Mouse (Mus musculus): ENCODE results near the gene Mrpl14. TPM values are rescaled to one million over a fixed set of nuclear protein-coding genes. Genes with fewer than 3 reads are reported as not detected.

The Mrpl14 gene
- 55.4 and 60.1 TPM in 2 replicates for polyA plus RNA-seq (2012; rRNA removed)

DNA sequence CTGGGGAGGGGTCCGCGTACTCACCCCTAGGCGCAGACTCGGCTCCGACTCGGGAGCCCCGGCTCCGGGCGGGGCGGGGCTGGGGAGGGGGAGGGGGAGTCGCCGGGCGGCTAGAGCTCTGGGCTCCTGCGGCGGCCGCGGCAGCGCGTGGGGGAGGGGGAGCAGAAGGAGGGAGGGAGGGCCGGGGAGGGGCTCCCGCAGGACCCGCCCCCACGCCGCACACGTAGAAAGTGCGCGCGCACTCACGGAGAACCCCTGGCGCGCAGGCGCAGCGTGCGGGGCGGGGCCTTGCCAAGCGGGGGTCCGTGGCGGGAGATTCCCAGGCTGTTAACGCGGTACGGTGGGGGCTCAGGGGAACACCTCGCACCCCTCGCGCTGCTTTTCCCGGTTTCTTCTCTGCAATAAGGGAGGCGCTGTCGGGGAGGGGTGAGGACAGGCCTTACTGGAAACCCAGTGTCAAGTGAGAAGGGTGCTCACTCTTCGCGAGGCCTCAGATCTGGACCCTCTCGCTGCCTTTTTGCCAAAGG is at the start of gene Mrpl14:
Mrpl14 (plus strand) TSS at position 230 of the 527 bp plus-strand sequence.

DNA sequence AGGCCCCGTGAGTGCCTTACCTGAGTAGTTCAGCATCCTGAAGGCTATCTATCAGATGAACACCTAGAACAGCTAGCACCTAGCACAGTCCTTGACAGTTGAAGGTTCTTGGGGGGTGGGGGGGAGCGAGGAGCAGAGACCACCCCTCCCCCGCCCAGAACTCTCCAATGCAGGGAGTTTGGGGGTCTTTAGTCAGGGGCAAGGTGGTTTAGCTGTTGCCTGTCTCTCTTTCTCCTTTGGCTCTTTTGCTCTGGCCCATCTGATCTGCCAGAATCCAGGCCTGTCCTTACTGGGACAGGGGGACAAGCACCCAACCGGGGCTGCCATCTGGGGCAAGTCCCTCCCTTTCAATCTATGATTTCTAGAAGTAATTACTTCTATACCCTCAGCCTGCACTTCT is 26.9 kb upstream of the Mrpl14 start, which contains the start of gene Capn11:
Capn11 (minus strand) TSS at position 101 of the 400 bp plus-strand sequence.

DNA sequence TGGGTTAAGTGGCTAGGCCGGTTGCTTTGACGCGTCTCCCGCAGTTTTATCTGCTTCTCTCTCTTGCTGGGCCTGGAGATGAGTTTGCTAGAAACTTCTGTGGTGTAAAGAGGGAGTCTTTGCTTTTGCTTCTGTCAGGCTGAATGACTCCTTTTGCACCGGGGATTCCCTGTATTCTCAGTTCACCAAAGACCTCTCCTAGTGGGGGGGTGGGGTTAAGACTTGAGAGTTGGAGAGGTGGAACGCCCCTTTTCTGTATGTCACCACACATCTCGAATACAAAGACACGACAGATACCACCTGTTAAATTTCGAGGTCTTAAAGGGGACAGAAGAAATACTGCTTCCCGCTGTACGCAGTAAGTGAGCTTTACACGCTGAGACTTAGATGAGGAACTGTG is 594 bp downstream of the Mrpl14 start, which contains the start of gene Tmem63b:
Tmem63b (minus strand) TSS at position 190 of the 400 bp plus-strand sequence.

DNA sequence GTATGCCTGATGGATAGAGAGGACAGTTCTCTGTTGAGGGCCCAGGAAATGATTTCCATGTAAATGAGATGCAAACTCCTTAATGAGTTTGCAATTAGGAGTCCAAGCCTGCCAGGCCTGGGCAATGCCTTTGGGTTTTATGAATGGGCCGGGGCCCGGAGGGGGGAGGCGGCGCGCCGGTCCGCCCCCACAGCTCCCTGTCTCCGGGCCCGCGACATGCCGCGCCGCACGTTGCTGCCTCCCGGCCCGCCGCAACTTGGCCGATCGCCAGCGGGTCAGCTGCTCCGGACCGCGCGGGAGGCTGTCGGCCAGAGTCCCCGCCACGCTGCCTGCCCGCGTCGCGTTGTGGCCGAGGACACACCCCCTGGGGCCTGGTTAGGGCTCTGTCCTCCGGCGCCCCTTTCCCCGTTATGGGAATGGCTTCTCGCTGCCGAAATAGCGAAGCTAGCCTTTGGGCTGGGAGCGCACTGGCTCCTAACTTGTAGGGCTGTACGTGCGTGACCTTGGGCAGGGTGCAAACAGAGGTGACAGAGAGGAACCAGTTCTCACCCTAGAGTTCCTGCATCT is 47.7 kb downstream of the Mrpl14 start, which contains the start of gene 1600014C23Rik:
1600014C23Rik (minus strand) TSS at position 110 of the 567 bp plus-strand sequence.

Other genes with a start within 250 kb of the Mrpl14 start
- 0.02 and 0.06 TPM in 2 replicates for gene Spats1, start 210.9 kb upstream of the Mrpl14 start, polyA plus RNA-seq (2012; rRNA removed)
- gene Aars2, start 179.5 kb upstream of the Mrpl14 start, polyA plus RNA-seq (2012; rRNA removed) = 4.2 and 4.3 TPM in 2 replicates
- gene Tcte1, start 162.9 kb upstream of the Mrpl14 start, polyA plus RNA-seq (2012; rRNA removed) = not detected in 2 replicates
- gene Tmem151b, start 136.6 kb upstream of the Mrpl14 start, polyA plus RNA-seq (2012; rRNA removed) = 0.10 TPM in 2 replicates
- gene Nfkbie, start 130.6 kb upstream of the Mrpl14 start, polyA plus RNA-seq (2012; rRNA removed) = 0.67 and 0.81 TPM in 2 replicates
- 19.7 and 27.7 TPM in 2 replicates for gene Slc35b2, start 122.4 kb upstream of the Mrpl14 start, polyA plus RNA-seq (2012; rRNA removed)
- gene Hsp90ab1, start 113.1 kb upstream of the Mrpl14 start, polyA plus RNA-seq (2012; rRNA removed) = 428 and 431 TPM in 2 replicates
- 130 and 157 TPM in 2 replicates for gene Slc29a1, start 86.7 kb upstream of the Mrpl14 start, polyA plus RNA-seq (2012; rRNA removed)
- gene Mymx, start 84.2 kb upstream of the Mrpl14 start, polyA plus RNA-seq (2012; rRNA removed) = 1.3 TPM in 1 of 2 replicates, not detected in the other
- gene Capn11, start 27.0 kb upstream of the Mrpl14 start, polyA plus RNA-seq (2012; rRNA removed) = 0.06 and 0.18 TPM in 2 replicates
- gene Tmem63b, start 583 bp downstream of the Mrpl14 start, polyA plus RNA-seq (2012; rRNA removed) = 8.9 and 10.3 TPM in 2 replicates
- not detected in 2 replicates for gene 1600014C23Rik, start 47.5 kb downstream of the Mrpl14 start, polyA plus RNA-seq (2012; rRNA removed)